Mouse (Mus musculus): ENCODE data around the gene Dxo.

Dxo gene

DNA sequence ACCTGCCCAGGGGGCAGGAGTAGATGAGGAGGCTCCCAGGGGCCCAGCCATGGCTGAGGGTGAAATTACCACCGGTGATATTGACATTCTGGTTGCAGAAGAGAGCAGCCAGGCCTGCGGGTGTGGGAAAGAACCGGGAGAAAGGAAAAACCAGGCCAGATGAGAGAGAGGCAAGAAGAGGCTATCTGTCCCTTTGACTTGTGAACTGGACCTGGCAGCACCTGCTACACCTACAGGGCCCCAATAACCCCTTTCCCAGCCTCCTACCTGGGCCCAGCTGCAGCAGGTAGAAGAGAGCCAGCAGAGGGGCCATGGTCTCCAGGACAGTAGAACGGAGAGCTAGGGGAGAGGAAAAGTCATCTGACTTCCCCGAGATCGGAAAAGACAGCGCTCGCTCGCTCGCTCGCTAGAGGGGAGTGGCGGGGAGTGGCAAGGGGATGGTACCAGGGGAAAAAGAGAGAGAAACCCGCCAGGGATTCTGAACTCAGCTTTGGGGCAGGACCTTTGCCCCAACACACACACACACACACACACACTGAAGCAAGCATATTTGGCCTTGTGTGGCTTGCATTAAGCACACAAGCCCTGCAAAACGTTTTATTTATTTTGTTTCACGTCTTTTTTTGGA lies 45.0 kb downstream of the Dxo start, which contains the start of gene Gm20547:
TSS of gene Gm20547 (minus strand) at position 360 of the 628 bp plus-strand sequence.
- no peak for DNase-seq (ENCODE audit: low spot score)

DNA sequence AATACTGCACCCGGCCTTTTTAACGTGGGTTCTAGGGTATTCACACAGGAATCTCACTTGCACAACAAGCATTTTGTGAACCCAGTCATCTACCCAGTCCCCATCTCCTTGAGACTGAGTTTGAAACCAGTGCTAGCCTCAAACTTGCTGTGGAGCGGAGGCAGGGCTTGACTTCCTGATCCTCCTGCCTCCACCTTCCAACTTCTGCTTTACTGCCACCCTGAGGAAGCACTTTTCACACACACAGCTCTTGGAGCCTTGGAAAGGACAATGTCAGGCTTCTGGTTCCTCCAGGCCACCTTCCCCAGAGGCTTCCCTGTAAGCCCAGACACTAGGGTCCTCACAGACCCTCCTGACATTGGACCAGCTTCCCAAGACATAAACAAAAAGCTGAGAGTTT lies 46.5 kb downstream of the Dxo start:
- no peak for DNase-seq (ENCODE audit: low spot score)

DNA sequence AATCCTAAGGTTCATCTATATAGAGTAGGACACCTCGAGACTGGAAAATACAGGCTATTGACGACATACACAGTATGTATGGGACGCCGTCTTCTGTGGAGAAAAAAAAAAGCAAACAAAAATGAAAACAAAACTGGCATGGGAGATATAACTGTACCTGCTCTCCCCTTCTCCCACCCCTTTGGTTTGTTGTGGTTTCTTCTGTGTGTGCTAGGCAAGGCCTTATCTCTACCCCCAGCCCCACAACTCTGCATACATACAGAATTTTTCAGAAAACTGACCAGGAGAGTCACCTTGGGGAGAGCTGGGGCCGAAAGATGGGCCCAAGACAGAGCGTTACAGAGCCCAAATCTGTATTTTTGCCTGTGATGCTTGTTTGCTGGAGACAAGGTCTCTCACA lies 47.9 kb downstream of the Dxo start:
- no peak for DNase-seq (ENCODE audit: low spot score)

GRCm38 (mm10) chr17:34885615-34886014 lies 48.8 kb downstream of the Dxo start:
- DNase-seq (ENCODE audit: low spot score), result no peak

- no peak for DNase-seq (ENCODE audit: low spot score)
Measured at GRCm38 (mm10) chr17:34887942-34888341, 51.1 kb downstream of the Dxo start.
